Mouse (Mus musculus): Measurements from ENCODE around the gene Pde4d.

Gene Pde4d

GRCm38 (mm10) chr13:108449116-108450097 lies at the start of gene Pde4d:
Gene Pde4d, plus strand, starts transcription at chr13:108449948.
- peak; percentile 25 for DNase-seq (ENCODE audit: low spot score)

GRCm38 (mm10) chr13:108403197-108403596 lies 46.6 kb upstream of the Pde4d start:
- no peak for DNase-seq (ENCODE audit: low spot score)

DNA sequence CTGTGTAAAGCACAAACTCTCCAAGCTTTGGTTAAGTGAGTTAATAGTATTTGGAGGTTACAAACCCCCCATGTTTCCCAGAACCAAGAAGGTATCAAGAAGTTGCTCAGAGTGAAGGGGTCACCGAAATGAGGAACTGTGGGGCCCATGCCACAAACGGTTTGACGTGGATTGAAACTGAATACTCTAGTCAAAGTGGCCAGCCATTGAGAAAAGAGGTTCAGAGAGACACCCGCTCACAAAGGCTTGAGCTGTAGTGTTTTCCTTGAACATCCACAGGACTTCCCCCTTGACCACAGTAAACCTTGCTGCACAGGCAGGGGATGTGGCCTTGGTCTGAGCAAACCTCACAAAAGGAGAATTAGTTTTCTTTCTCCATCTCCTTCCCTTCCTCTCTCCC lies 45.4 kb upstream of the Pde4d start:
- no peak for DNase-seq (ENCODE audit: low spot score)

GRCm38 (mm10) chr13:108415464-108415863 lies 34.3 kb upstream of the Pde4d start:
- DNase-seq (ENCODE audit: low spot score) = no peak

GRCm38 (mm10) chr13:108418741-108419507 lies 30.8 kb upstream of the Pde4d start:
- no peak for DNase-seq (ENCODE audit: low spot score)

DNA sequence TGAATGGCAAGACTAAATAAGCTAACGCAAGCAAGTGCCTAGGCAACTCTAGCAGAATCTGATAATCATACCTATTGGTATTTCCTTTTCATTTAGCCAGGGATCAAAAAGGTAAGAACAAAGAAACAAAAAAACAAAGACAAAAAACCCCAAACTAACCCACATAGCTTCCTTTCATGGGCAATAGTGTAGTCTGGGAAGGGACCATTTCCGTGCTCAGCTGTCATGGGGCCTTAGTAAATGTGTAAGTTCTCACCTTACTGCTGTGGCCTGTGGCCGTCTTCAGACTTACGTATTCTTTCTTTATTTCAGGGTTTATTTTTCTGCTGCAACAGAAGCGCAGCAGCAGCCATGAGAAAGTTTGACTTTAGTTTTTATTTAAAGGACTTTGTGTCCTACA lies 23.4 kb upstream of the Pde4d start:
- no peak for DNase-seq (ENCODE audit: low spot score)

DNA sequence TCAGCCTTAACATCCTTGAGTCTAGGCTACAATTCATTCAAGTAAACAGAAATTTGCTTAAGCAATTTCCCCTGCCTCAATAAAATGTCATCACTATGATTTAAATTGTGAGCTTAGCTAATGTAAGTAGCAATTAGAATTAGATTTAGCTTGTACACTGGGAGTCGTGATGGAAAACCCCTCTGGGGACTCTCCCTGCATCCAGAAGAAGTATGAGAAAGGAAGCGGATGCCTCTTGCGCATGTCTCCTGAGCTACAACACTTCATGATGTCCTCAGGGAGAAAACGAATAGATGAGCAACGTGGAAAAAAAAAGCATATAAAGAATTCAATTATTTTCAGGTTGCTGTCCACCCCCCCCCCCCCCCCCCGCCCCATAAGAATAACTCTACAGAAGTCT lies 20.9 kb upstream of the Pde4d start:
- DNase-seq (ENCODE audit: low spot score) = no peak

DNA sequence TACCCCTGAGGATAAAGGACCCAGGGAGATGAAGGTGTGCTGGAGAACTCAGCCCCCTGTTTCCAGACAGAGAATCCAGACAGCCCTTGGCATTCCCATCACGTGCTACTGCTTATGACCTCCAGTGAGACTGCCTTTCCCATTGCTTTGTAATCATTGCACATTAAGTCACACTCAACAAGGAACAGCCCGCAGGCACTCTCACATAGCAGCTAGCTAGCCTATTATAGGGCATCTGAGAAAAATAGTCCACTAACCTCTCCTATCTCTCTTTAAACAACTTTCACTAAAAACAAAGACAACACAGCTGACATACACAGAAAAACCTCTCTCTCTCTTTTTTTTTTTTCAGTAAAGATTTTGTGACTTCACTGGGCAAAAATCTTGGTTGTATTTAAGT lies 20.1 kb upstream of the Pde4d start:
- no peak for DNase-seq (ENCODE audit: low spot score)

DNA sequence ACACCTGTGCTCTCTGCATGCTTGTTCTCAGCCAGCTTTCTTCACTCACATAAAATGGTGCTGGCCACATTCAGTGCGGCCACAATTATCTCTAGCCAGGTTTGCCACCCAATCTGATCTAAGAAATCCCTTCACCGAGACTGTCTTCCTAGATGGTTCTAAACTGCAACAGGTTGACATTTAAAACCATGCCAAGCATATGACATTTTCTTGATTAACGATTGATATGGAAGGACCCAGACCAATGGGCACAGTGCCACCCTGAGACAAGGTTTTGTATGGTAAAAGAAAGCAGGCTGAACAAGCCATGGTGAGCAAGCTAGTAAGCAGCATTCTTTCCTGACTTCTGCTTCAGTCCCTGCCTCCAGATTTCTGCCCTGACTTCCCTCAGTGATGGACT lies 18.0 kb upstream of the Pde4d start:
- no peak for DNase-seq (ENCODE audit: low spot score)

DNA sequence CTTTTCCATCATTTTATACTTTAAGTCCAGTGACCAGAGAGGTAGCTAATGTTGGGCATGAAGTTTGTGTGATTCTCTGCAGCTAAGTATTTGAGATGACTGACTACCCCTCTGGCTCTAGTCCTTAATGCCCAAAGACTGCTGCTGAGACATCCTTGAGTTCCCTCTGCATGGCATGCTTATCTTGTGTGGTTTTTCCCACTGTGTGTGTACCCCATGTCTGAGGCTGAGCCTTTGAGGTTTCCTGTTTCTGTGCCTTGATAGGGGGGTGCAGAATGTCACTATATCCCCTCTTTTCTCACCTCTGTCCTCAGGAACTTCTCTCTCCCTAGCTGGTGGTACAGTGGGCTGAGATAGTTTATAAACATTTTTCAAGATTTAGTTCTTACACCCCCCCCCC lies 14.1 kb upstream of the Pde4d start:
- no peak for DNase-seq (ENCODE audit: low spot score)

DNA sequence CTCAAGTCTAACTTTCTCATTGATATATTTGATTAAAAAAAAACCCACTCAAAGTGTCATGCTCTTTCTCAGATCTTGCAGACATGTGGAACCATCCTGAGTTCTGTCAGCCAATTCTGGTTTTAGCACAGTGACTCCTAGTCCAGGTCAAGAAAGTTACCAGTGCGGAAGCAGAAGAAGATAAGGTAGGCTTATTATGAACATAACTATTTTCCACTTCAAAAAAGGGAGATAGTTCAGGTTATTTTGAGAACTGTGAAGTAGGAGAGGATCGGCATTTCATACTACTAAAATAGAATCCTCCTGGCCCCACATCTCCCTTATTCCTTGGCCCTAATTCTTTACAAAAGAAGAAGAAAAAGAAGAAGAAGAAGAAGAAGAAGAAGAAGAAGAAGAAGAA lies 12.3 kb upstream of the Pde4d start:
- DNase-seq (ENCODE audit: low spot score) = no peak

DNA sequence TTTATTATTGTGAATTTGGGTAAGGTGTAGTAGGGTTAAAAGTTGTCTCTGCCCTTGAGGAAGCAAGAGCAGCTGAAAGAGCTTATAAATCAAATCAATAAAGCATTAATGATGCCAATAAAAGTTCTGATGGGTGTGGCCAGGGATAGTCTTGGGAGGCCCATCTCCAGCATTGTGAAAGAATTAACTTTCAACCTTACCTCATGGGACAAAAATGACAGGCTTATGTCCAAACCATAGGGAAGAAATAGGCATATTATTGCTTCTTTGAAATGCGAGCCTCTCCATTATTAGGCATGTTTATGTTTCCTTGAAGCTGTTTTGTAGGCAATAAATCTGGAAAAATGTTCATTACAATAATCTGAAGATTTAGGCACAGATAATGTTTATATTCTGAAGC lies 10.7 kb upstream of the Pde4d start:
- no peak for DNase-seq (ENCODE audit: low spot score)

DNA sequence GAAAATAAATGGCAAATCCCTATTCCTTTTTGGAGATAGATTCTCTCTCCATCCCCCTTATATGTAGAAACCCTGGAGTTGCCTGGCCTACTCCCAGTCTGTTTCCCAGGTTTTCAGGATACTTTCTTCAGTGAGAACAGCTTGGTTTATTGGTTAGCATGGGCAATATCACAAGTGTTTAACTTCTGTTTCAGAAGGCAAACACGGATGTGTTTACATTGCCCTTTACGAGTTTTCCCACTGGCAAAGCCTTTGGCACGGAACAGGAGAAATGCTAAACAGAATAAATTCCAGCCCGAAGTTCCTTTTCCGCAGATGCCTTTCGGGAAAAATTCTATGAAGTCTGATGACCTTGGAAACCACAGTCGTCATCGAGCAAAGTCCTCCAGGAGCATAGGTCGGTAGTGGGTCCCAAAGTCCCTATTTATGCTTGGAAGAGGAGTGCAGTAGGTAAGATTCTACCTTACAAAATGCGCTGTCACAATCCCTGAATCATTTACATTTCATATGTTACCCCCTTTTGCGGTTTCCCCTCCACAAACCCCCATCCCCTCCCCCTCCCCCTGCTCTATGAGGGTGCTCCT lies 1.3 kb upstream of the Pde4d start:
- DNase-seq (ENCODE audit: low spot score) = no peak

DNA sequence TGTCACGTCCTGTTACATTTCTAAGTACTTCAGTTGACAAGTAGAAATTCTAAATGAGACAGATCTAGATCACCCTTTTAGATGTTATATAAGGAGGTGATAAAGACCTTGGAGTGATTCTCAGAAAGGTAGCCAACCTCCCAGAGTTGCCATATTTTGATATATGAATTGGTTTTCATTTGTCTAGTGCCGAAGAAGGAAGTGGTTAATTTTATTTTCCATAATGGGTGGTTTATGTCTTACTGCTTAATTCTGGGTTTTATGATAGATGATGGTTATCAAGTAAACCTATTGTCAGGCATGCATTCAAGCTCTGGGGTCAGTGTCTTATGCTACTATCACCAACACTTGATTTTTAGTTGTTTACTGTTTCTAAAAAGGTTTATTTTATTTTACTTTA lies 1.4 kb downstream of the Pde4d start:
- no peak for DNase-seq (ENCODE audit: low spot score)

- DNase-seq (ENCODE audit: low spot score) = no peak
Observed at GRCm38 (mm10) chr13:108453064-108453919, 3.5 kb downstream of the Pde4d start.

GRCm38 (mm10) chr13:108462518-108462917 lies 12.8 kb downstream of the Pde4d start:
- DNase-seq (ENCODE audit: low spot score) = no peak

DNA sequence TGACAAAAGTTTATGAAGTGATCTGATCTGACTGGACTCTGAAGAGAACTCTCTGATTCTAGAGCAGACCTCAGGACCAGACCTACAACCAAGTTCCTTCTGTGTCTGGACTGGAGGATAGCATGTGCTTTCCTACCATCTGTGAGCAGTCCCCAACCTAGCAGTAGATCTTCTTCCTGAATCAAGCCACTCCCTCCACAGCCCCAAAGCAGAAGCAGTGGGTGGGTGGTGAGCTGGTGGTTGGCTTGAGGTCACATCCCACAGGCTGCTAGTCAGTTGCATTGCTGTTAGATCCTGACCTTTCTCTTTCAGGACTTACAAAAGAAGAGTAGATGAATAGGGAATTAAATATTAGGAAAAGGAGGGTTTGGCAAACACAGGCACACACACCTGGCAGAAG lies 16.0 kb downstream of the Pde4d start:
- DNase-seq (ENCODE audit: low spot score) = no peak

DNA sequence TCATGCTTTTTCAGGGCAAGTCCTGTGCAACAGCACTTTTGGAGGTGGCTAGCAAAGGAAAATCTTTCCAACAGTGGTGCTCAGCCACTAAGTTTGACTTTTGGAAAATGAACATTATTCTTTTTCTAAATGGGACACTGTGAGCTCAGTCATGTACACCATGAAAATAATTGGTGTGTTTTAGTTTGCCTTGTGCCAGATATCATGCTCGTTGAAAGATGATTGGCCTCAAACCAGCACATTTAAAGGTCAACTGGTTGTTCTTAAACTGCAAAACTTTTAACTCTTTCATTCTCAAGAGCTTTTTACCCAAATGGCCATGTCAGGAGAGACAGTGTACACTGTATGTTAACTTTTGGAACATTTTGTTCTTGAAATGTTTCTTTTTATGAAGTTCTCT lies 17.3 kb downstream of the Pde4d start:
- no peak for DNase-seq (ENCODE audit: low spot score)

GRCm38 (mm10) chr13:108480451-108480850 lies 30.7 kb downstream of the Pde4d start:
- no peak for DNase-seq (ENCODE audit: low spot score)

DNA sequence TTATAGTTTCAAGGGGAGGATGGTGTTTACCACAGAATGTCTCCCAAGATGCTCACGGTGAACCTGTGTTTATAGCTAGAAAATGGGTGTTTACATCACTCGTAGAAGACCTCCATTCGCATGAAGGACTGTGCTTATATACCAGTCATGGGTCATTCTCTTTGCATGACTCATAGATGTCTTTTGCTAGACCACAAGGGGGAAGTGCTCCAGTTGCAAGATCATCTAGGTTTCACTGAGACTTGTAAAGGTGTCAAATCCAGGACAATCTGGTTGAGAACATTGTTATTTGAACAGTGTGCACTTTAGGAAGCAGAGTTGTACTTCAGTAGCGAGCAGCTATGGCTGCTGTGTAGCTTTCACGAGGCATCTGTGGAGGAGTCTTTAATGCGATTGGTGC lies 35.3 kb downstream of the Pde4d start:
- no peak for DNase-seq (ENCODE audit: low spot score)

GRCm38 (mm10) chr13:108487066-108487465 lies 37.3 kb downstream of the Pde4d start:
- no peak for DNase-seq (ENCODE audit: low spot score)

GRCm38 (mm10) chr13:108489825-108490224 lies 40.1 kb downstream of the Pde4d start:
- no peak for DNase-seq (ENCODE audit: low spot score)
